Mouse (Mus musculus) testis, adult 2 months (tissue): ENCODE data around the gene Cd101.

Experiments
- CTCF ChIP-seq: fragments of 200-500 bp; IDR thresholded peaks from 2 replicates; pipeline ENCODE4 v1.5.1; 2012; ENCODE audit warnings: low read depth, mild to moderate bottlenecking, inconsistent platforms, low read length, moderate library complexity; ENCODE audit not compliant: control insufficient read depth, insufficient read depth, insufficient replicate concordance
- POLR2A ChIP-seq: fragments of 200-500 bp; IDR thresholded peaks from 2 replicates; pipeline ENCODE4 v1.6.1; 2012; ENCODE audit warnings: low read depth, mild to moderate bottlenecking, inconsistent platforms, low read length, moderate library complexity; ENCODE audit not compliant: control insufficient read depth

- TF ChIP-seq CTCF (no peak), POLR2A (no peak)
These were observed 35.1 kb downstream of the Cd101 start for GRCm38 (mm10) chr3:100994252-100994651.
